Mouse (Mus musculus) cerebellum, adult 9-10 months (tissue): ENCODE measurements around the gene Olfr691.
"Not testable (repeated sequence)": the region's sequence is repeated elsewhere in the genome, so short reads cannot be mapped to it uniquely, and the experiment has no call there.

Experiments
- DNase-seq: peaks from one replicate; pipeline ENCODE4 v3.0.0; 2022

Gene Olfr691

GRCm38 (mm10) chr7:105342170-105342569 is at the start of gene Olfr691:
TSS of gene Olfr691 (minus strand) at chr7:105342270.
- no peak for DNase-seq

DNA sequence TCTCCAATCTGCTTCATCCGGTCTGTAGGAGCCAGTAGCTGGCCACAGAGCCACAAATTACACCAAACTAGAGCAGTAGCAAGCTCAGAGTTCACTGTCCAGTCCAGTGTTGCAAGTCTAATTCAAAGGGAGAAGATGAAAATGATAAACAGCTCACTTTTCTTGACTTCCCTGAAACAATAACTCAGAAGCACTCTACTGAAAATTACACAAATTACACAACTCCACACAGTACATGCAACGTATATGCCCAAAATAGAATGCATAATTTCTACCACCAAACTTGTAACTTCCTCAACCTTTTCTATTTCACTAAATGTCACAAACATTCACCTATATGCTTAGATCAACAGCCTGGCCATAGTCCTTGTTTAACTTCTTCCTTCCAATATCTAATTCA is 48.2 kb upstream of the Olfr691 start:
- DNase-seq, result no peak

- no peak for DNase-seq
These were observed 45.6 kb upstream of the Olfr691 start for GRCm38 (mm10) chr7:105387696-105388095.

DNA sequence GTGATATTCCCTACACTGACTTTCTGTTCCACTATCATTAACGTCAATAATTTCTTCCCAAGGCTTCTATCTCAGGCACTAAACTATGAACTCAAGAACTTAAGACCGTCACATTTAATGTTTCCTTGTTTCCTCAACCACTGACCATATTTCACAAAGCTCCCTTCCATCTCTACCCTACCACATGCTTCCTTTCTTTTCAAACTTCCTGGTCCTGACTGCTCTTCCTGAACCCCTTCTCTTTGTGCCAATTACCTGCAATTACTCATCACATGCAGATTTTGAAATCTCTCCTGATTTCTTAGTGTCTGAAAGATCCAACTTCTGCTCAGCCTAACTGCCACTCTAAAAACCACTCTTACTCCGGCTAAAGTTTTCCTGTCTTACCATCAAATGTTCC is 38.3 kb upstream of the Olfr691 start:
- no peak for DNase-seq

DNA sequence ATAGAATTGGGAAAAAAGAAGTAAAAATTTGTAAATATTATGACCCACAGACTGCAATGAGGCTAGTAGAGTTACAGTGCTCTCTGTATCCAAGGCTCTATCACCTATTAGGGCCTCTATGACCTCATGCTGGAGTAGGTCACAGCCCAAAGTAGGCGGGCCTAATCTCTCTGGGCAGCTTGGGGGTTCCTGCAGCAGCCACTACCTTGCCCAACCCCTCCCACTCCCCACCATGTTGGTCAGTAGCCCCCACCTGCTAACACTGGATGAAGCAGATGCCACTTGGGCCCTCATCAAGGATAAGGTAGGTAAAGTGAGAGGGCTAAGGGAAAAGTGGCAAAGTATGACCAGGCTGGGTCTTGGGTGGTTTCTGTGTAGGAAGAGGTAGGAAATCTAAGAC is 32.8 kb upstream of the Olfr691 start, which contains the start of gene Gm5901:
Gene Gm5901 (plus strand): TSS at position 173 of the 400 bp plus-strand sequence.
- DNase-seq, result no peak

- no peak for DNase-seq
These were observed 31.9 kb upstream of the Olfr691 start for GRCm38 (mm10) chr7:105373976-105374375.

DNA sequence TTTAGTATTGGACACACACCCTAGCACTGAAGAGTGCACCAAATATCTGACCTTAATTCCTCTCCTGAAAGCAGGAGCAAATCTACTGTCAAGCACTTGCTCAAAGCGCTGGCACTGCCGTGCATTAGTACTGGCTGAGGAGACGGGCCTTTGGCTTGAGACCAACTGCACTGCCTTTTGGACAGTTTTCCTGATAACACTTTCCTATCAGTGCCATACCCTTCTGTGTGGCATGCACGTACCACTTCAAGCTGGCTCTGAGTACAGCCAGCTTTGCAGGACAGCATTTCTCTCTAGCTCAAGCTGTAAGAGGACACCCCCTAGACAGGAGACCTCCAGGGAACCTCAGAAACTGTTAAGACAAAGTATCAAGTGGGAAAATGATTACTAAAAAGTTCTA is 31.4 kb upstream of the Olfr691 start:
- peak; percentile 25 for DNase-seq

DNA sequence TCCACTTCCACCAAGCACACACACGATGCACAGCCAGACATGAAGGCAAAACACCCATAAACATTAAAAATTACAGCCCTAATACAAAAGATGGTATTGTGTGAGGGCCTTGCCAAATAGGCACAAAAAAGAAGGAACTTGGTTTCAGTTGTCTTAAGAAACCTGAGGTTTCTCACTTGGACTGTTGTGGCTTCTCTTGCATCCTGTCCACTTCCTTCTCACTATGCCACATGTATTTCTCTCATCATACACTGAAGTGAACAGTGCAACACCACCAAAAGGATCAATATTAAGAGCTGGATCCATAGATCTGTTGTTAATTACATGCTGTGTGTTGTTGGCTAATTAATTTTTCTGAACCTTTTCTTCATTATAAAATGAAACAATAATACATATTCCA is 30.8 kb upstream of the Olfr691 start:
- DNase-seq, result no peak

- no peak for DNase-seq
These were observed 26.5 kb upstream of the Olfr691 start for GRCm38 (mm10) chr7:105368521-105368920.

DNA sequence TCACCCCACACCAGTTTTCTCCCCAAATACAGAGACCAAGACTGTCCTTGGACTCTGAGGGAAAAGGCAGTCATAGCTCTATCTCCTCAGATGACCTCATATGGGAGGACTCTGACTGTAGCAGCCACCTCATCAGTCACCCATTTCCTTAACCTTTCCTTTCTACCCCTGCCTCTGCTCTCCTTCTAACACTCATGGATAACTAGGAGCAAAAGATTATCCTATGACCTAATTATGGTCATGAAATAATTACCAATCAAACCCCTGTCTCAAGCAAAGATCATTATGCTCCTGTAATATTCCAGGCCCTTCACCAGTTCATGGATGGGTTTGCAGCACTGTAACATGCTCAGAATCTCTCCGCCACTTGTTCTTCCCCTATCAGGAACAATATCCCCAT is 25.9 kb upstream of the Olfr691 start, which contains the start of gene Olfr692:
Gene Olfr692 (plus strand): TSS at position 301 of the 400 bp plus-strand sequence.
- no peak for DNase-seq

GRCm38 (mm10) chr7:105367268-105367667 is 25.2 kb upstream of the Olfr691 start:
- DNase-seq, result no peak

DNA sequence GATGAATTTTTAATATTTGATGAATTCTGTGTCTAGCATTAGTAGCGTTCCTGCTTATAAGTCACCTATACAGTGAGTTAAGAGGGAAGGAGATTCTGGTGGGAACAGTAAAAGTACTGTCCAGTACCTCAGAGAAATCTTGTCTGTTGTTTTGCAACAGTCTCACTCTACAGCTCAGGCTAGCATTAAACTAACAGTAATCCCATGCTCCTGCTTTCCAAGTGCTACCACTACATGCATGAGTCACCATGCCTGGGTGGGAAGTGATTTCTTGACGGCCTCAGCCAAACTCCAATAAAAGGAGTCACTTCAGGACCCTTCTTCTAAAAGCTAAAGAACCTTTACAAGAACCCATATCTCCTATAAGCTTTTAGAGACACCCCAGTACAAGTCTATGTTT is 19.6 kb upstream of the Olfr691 start:
- no peak for DNase-seq

GRCm38 (mm10) chr7:105356487-105356886 is 14.4 kb upstream of the Olfr691 start:
- DNase-seq, result not testable (repeated sequence)

DNA sequence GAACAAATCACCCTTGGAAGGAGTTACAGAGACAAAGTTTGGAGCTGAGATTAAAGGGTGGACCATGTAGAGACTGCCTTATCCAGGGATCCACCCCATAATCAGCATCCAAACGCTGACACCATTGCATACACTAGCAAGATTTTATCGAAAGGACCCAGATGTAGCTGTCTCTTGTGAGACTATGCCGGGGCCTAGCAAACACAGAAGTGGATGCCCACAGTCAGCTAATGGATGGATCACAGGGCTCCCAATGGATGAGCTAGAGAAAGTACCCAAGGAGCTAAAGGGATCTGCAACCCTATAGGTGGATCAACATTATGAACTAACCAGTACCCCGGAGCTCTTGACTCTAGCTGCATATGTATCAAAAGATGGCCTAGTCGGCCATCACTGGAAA is 14.0 kb upstream of the Olfr691 start:
- not testable (repeated sequence) for DNase-seq

GRCm38 (mm10) chr7:105342752-105343151 is 682 bp upstream of the Olfr691 start:
- no peak for DNase-seq

DNA sequence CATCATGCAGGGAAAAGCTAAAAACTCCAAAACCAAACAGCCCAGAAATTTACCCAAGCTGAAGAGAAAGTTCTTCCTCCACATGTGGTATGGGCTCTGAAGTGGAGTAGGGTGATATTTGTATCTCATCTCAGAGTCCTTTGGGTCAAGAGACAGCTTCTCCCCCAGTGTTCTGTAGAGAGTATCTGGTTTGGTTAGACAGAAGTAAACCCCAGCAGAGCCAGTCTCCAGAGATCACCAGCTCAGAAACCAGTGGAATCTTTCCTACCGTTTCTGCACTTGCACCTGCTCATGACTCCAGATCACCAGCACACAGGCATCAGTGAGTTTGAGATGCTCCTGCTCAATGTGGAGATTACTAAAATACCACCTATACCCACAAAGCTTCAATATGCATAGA is 8.1 kb downstream of the Olfr691 start, which contains the start of gene Olfr690:
Gene Olfr690 (minus strand): TSS at position 101 of the 400 bp plus-strand sequence.
- DNase-seq, result no peak

- no peak for DNase-seq
These were observed 16.8 kb downstream of the Olfr691 start for GRCm38 (mm10) chr7:105325302-105325701.

- DNase-seq, result no peak
These were observed 31.2 kb downstream of the Olfr691 start, which contains the start of gene Olfr689 for GRCm38 (mm10) chr7:105310865-105311264. TSS of gene Olfr689 (plus strand) at chr7:105311165.

- DNase-seq, result no peak
These were observed 52.0 kb downstream of the Olfr691 start for GRCm38 (mm10) chr7:105290051-105290450.

GRCm38 (mm10) chr7:105287795-105288194 is 54.3 kb downstream of the Olfr691 start, which contains the start of gene Olfr688:
TSS of gene Olfr688 (plus strand) at chr7:105288095.
- no peak for DNase-seq
